Mouse (Mus musculus) liver, embryonic 11.5 days (tissue): ENCODE measurements around the gene Zbtb11. TPM values are rescaled to one million over a fixed set of nuclear protein-coding genes. Genes with fewer than 3 reads are reported as not detected.
A peak's percentile ranks its signal among the peaks of the same experiment; 100 is the strongest.
"Not testable (repeated sequence)": the region's sequence is repeated elsewhere in the genome, so short reads cannot be mapped to it uniquely, and the experiment has no call there.

Experiments used
- ATAC-seq: fragments of 200-750 bp; cut with Nextera tagmentation; replicated peaks from 2 replicates; pipeline ENCODE4 v1.8.0; 2017; ENCODE audit warnings: moderate number of reproducible peaks, mild to moderate bottlenecking, moderate TSS enrichment, moderate library complexity; ENCODE audit not compliant: low FRiP score
- DNase-seq: peaks from one replicate; pipeline ENCODE4 v3.0.0-alpha.2; 2017; ENCODE audit warnings: low spot score
- H3K27ac ChIP-seq: fragments of 300-500 bp; sonication (generic); 2 replicates; pipeline ENCODE4 v1.5.1; 2014; ENCODE audit warnings: mild to moderate bottlenecking, low read depth, low read length, control low read depth
- H3K27me3 ChIP-seq: fragments of 300-500 bp; sonication (generic); replicated peaks from 2 replicates; pipeline ENCODE4 v1.6.1; 2014; ENCODE audit warnings: low read length, mixed read lengths; ENCODE audit not compliant: control insufficient read depth, insufficient read depth
- H3K36me3 ChIP-seq: fragments of 300-500 bp; sonication (generic); 2 replicates; pipeline ENCODE4 v1.6.1; 2014; ENCODE audit warnings: mild to moderate bottlenecking, low read length, moderate library complexity, mixed read lengths; ENCODE audit not compliant: control insufficient read depth, insufficient read depth
- H3K4me1 ChIP-seq: fragments of 300-500 bp; sonication (generic); replicated peaks from 2 replicates; pipeline ENCODE4 v1.6.1; 2014; ENCODE audit warnings: low read length, mixed read lengths; ENCODE audit not compliant: control insufficient read depth, insufficient read depth
- H3K4me2 ChIP-seq: fragments of 300-500 bp; sonication (generic); 2 replicates; pipeline ENCODE4 v1.6.1; 2014; ENCODE audit warnings: mild to moderate bottlenecking, control low read depth, moderate library complexity
- H3K4me3 ChIP-seq: fragments of 300-500 bp; sonication (generic); 2 replicates; pipeline ENCODE4 v1.5.1; 2014; ENCODE audit warnings: low read depth, low read length, control low read depth
- H3K9ac ChIP-seq: fragments of 300-500 bp; sonication (generic); 2 replicates; pipeline ENCODE4 v1.6.1; 2014; ENCODE audit warnings: low read depth, low read length, control low read depth
- H3K9me3 ChIP-seq: fragments of 300-500 bp; sonication (generic); 2 replicates; pipeline ENCODE4 v1.6.1; 2016; ENCODE audit warnings: low read length, inconsistent platforms, mixed read lengths; ENCODE audit not compliant: control insufficient read depth
- WGBS: fragments of 180-500 bp; shearing (Covaris S2); extraction: QIAGEN DNeasy Blood & Tissue Kit; methylation state at CpG from one replicate; pipeline ENCODE4 v1.1.7; 2014; 5-methylcytosine and 5-hydroxymethylcytosine counted together
- polyA plus RNA-seq: library from polyadenylated mRNA; unstranded; fragments of >200 nt; fragmentation: Nextera tagmentation; extraction: Ambion mirVana; gene quantifications from 2 replicates; pipeline ENCODE4 v1.2.1, GENCODE M21; 2014

Gene Zbtb11
- polyA plus RNA-seq, 1 experiment from 2014 or later, result 21.7 TPM

DNA sequence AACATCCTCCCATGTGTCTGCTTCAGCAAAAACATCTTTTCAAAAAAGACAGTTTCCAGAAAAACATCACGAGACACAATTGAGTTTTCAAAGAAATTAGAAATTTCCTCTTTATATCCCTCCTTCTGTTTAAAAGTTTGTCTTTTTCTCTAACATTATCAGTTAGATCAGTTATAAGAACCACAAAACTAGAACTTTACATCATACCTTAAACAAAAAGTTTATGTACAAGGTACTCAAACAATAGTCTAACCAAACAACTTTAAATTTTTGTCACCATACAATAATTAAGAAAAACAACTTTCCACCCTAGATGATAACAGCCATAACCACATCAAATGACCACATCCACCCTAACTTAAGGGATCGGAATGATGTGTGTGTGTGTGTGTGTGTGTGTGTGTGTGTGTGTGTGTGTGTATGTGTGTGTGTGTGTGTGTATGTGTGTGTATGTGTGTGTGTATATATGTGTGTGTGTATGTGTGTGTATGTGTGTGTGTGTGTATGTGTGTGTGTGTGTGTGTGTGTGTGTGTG, 25.7 kb upstream of the Zbtb11 start:
- not testable (repeated sequence) for ATAC-seq, H3K4me1 ChIP-seq, H3K4me3 ChIP-seq, H3K4me2 ChIP-seq, H3K27me3 ChIP-seq, DNase-seq, H3K9ac ChIP-seq, H3K36me3 ChIP-seq, H3K9me3 ChIP-seq, H3K27ac ChIP-seq
- WGBS, result 84% methylated on average over 2 of the region's 2 CpGs

- Histone ChIP-seq H3K4me2 (peak overlapping the region; percentile 38; the same call in 1 of the 2 replicates), H3K27me3 (no peaks in the 10 kb centered on the region), H3K9ac (no peak overlapping the region), H3K36me3 (no peaks in the 10 kb centered on the region), H3K4me1 (0 out of 2 replicates have a peak, but pooled peaks cover 3% of the 10 kb centered on the region), H3K9me3 (no peaks in the 10 kb centered on the region), H3K27ac (0 out of 2 replicates have a peak overlapping the region, but pooled peaks have one; percentile 38), H3K4me3 (no peak overlapping the region)
- ATAC-seq, result no peak
- 36% methylated on average over 7 of the region's 7 CpGs for WGBS
- no peak for DNase-seq
Observed at GRCm38 (mm10) chr16:55948963-55949362, 24.7 kb upstream of the Zbtb11 start.

DNA sequence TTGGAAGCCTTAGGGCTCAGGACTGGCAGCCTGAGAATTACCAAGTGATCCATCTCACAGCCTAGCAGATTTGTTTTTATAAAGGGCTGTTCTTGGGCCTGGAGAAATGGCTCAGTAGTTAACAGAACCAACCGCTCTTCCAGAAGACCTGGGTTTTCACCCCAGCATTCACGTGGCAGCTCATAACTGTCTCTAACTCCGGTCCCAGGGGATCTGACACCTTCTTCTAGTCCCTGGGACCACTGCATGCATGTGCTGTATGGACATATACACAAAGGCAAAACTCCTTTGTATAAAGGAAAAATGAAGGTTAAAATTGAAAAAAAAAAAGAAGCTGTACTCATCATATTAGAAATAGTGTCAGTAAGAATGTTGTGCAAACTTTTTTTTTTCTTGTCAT, 23.2 kb upstream of the Zbtb11 start:
- no peak for ATAC-seq
- no peak for DNase-seq
- Histone ChIP-seq H3K9me3 (no peaks in the 10 kb centered on the region), H3K36me3 (no peaks in the 10 kb centered on the region), H3K4me2 (no peak overlapping the region), H3K4me3 (no peak overlapping the region), H3K9ac (no peak overlapping the region), H3K4me1 (0 out of 2 replicates have a peak, but pooled peaks cover 3% of the 10 kb centered on the region), H3K27ac (no peak overlapping the region), H3K27me3 (no peaks in the 10 kb centered on the region)
- 72% methylated on average over 3 of the region's 3 CpGs for WGBS

DNA sequence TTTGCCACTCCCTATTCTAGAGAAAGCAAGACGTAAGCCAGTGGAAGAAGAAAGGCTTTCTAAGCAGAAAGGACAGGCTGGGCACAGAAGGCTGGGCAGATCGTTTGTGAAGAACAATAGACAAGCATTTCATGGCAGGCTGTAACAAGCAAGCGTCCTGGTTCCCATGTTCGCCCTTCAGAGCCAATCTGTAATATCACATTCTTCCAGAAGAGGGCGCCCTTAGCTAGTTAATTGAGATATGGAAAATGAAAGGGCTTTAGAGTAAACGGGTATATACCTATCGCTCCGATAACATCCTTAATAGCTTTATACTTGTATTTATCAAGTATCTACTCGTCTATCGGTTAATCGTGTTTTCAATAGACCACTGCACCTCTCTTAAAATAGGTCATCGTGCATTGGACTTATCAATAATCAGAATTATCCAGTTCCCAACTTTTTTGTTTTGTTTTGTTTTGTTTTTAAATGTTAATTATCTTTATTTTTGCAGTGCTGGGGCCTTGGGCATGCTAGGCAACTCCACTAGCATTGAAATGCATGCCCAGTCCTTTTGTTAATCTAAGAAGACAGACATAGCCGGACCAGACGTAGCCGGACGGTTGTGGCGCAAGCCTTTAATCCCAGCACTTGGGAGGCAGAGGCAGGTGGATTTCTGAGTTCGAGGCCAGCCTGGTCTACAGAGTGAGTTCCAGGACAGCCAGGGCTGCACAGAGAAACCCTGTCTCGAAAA, 22.6 kb upstream of the Zbtb11 start:
- H3K4me3 ChIP-seq, result peak overlapping the region; percentile 33
- no peak overlapping the region for H3K9ac ChIP-seq

DNA sequence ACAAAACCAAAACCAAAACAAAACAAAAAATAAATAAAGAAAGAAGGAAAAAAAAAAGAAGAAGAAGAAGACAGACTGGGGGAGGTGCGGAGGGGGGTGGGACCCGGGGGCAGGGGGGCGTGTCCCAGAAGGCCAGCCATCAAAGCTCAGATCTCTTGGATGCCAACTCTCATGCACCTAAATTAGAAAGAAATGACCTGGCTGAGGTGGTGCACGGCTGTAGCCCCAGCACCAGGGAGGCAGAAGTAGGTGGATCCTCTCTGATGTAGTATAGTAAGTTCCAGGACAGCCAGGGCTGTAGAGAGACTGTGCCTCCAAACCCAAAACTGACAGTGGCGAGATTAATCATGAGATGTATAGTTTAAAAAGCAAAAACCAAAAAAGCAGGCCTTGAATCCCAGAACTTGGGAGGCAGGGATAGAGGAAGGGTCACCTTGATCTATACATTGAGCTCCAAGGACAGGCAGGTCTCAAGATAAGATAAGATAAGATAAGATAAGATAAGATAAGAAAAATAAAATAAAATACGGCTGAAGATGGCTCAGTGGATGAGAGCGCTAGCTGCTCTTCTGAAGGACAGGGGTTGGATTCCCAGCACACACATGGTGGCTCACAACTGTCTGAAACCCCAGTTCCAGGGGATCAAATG, 21.9 kb upstream of the Zbtb11 start:
- 59% methylated on average over 7 of the region's 7 CpGs for WGBS
- Histone ChIP-seq H3K27ac (no peak overlapping the region), H3K4me1 (0 out of 2 replicates have a peak, but pooled peaks cover 3% of the 10 kb centered on the region), H3K4me3 (no peak overlapping the region), H3K9ac (no peak overlapping the region), H3K36me3 (no peaks in the 10 kb centered on the region), H3K9me3 (no peaks in the 10 kb centered on the region), H3K27me3 (no peaks in the 10 kb centered on the region), H3K4me2 (peak overlapping the region; percentile 45; the same call in 1 of the 2 replicates)
- ATAC-seq (peak; percentile 51; the same call in 1 of the 2 replicates), DNase-seq (no peak)

More for the DNA sequence above, 22.6 kb upstream of the Zbtb11 start:
- no peaks in the 10 kb centered on the region for H3K36me3 ChIP-seq
- H3K27me3 ChIP-seq, result no peaks in the 10 kb centered on the region
- H3K9me3 ChIP-seq, result no peaks in the 10 kb centered on the region
- 0 out of 2 replicates have a peak, but pooled peaks cover 3% of the 10 kb centered on the region for H3K4me1 ChIP-seq
- WGBS, result 32% methylated on average over 19 of the region's 19 CpGs
- ATAC-seq (peak; percentile 74), DNase-seq (peak; percentile 62)
- peak overlapping the region; percentile 45 for H3K4me2 ChIP-seq
- no peak overlapping the region for H3K27ac ChIP-seq

DNA sequence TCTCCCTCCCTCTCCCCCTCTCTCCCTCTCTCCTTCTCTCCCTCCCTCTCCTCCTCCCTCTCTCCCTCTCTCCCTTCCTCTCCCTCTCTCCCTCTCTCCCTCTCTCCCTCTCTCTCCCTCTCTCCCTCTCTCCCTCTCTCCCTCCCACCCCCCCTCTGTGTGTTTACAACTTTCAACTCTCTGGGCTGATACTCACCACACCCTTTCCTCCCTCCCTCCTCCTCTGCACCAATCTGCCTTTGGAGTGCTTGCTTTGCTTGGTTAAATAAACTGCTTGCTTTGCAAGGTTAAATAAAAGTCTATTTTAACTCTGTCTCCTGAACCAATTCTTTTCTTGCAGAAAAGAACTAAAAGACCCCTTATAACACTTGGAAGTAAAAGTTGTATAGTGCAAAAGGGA, 20.9 kb upstream of the Zbtb11 start:
- Histone ChIP-seq H3K27ac (no peak overlapping the region), H3K4me3 (no peak overlapping the region), H3K4me1 (0 out of 2 replicates have a peak, but pooled peaks cover 3% of the 10 kb centered on the region), H3K9ac (no peak overlapping the region), H3K27me3 (no peaks in the 10 kb centered on the region), H3K4me2 (no peak overlapping the region), H3K9me3 (no peaks in the 10 kb centered on the region), H3K36me3 (no peaks in the 10 kb centered on the region)
- DNase-seq, result no peak
- ATAC-seq, result no peak

DNA sequence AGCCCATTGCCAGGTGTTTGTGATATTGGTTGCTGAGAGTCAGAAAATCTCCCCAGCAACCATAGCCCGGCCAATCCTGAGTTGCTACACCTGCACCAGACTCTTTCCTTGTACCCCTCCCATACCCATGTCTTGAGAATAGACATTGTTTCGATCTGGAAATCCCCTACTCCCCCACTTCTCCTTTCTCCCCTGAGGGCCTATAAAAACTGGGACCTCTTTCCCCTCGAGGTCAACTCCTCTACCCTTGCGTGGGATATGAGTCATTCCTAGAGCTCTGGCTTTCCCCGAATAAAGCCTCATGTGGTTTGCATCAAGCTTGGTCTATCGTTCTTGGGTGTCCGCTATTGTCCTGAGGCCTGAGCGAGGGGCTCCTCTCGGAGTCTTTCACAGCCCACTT, 19.5 kb upstream of the Zbtb11 start:
- not testable (repeated sequence) for H3K4me1 ChIP-seq, DNase-seq, H3K4me2 ChIP-seq, H3K9me3 ChIP-seq, H3K4me3 ChIP-seq, H3K36me3 ChIP-seq, H3K9ac ChIP-seq, H3K27me3 ChIP-seq, H3K27ac ChIP-seq, ATAC-seq
- 88% methylated on average over 9 of the region's 9 CpGs for WGBS

DNA sequence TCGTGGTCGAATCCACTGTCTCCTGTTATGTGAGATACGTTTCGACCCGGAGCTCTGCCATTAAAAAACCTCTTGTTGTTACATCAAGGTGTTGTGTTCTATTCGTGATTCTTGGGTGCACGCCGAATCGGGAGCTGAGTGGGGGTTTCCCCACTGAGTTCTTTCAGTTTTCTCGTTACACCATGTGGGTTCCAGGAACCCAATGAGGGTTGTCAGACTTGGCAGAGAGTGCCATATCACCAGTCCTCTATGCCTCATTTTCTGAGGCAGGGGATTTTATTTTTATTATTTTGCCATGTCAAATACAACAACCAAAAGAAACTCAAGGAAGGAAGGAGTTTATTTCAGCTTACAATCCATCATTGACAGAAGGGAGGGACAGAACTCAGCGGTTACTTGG, 10.6 kb upstream of the Zbtb11 start:
- not testable (repeated sequence) for H3K36me3 ChIP-seq, ATAC-seq, H3K9ac ChIP-seq, H3K9me3 ChIP-seq, H3K4me1 ChIP-seq, H3K4me3 ChIP-seq, H3K27ac ChIP-seq, H3K4me2 ChIP-seq, DNase-seq, H3K27me3 ChIP-seq
- 85% methylated on average over 5 of the region's 11 CpGs for WGBS
